Comparison of ENCODE assay signal across 8 mouse cellular contexts in genomic region chr5:123344628-123344962, GRCm38 (mm10). TPM values are rescaled to one million over a fixed set of nuclear protein-coding genes. Genes with fewer than 3 reads are reported as not detected.
DNase-seq lines count a peak whose midpoint lies in the region; ATAC-seq and TF ChIP-seq lines count a peak whose summit lies in the region.

No protein-coding gene starts in this region.

- no peak for TF ChIP-seq POLR2A in cerebellum, adult 2 months (IDR thresholded peaks at IDR 0.05; ENCODE audit: borderline replicate concordance, insufficient read depth, low read length)
- no peak; the same call in 1 of the 2 replicates for TF ChIP-seq POLR2A in thymus, adult 2 months (IDR thresholded peaks at IDR 0.05; ENCODE audit: control insufficient read depth, extremely low read depth, insufficient read depth, low read length, poor library complexity)

- peak overlapping the region; percentile 68 for H3K27ac ChIP-seq in cerebellum, adult 2 months (ENCODE audit: insufficient read depth, low read length)
- peak overlapping the region; percentile 70 for H3K27ac ChIP-seq in thymus, adult 2 months (ENCODE audit: control insufficient read depth, insufficient read depth, low read length)
- H3K27ac ChIP-seq in liver, embryonic 14.5 days, result peak overlapping the region; percentile 67

- no peak for TF ChIP-seq CTCF in cerebellum, adult 2 months (IDR thresholded peaks at IDR 0.05; ENCODE audit: borderline replicate concordance, insufficient read depth, low read depth, low read length)
- TF ChIP-seq CTCF in thymus, adult 2 months (IDR thresholded peaks at IDR 0.05; ENCODE audit: borderline replicate concordance, control insufficient read depth, extremely low read depth, insufficient read depth, low read length, poor library complexity), result no peak
- TF ChIP-seq CTCF in liver, embryonic 14.5 days (IDR thresholded peaks at IDR 0.05; ENCODE audit: low read depth), result no peak

- no peaks in the 10 kb centered on the region for H3K27me3 ChIP-seq in cerebellum, adult 2 months (ENCODE audit: control insufficient read depth, insufficient read depth, low read length)
- H3K27me3 ChIP-seq in thymus, adult 2 months (ENCODE audit: control insufficient read depth, insufficient read depth, low read length), result no peaks in the 10 kb centered on the region
- no peaks in the 10 kb centered on the region for H3K27me3 ChIP-seq in liver, embryonic 14.5 days (ENCODE audit: control insufficient read depth, insufficient read depth, low read length)

- peak overlapping the region; percentile 81 for H3K4me2 ChIP-seq in liver, embryonic 14.5 days (ENCODE audit: low read depth)

- H3K36me3 ChIP-seq in thymus, adult 2 months (ENCODE audit: control insufficient read depth, insufficient read depth, low read length), result no peaks in the 10 kb centered on the region
- no peaks in the 10 kb centered on the region for H3K36me3 ChIP-seq in liver, embryonic 14.5 days (replicated peaks; ENCODE audit: control insufficient read depth, insufficient read depth, low read depth)

- no peak for DNase-seq in cerebellum, adult 2 months
- no peak for DNase-seq in cerebellum, postnatal 25 days
- DNase-seq in thymus, adult 2 months, result no peak
- no peak for DNase-seq in thymus, postnatal 0 days (ENCODE audit: low spot score)
- DNase-seq in liver, embryonic 14.5 days (ENCODE audit: low read depth in 3 of 3, low spot score in 3 of 3), result no peak
- no peak for DNase-seq in embryo, embryonic 9.5 days (ENCODE audit: extremely low spot score)
- DNase-seq in left cerebral cortex, postnatal 14 days (ENCODE audit: low spot score in 2 of 2), result no peak
- DNase-seq in ovary, postnatal 36 days (ENCODE audit: low spot score), result no peak

- no peak for TF ChIP-seq EP300 in liver, embryonic 14.5 days (IDR thresholded peaks at IDR 0.05; ENCODE audit: low read depth)

- WGBS in cerebellum, adult 2 months, result 0% methylated on average over 34 of the region's 51 CpGs
- WGBS in thymus, adult 2 months, result under 1% methylated on average over 51 of the region's 51 CpGs
- WGBS in liver, embryonic 14.5 days (ENCODE audit: insufficient replicate concordance), result under 1% methylated on average over 51 of the region's 51 CpGs

- intact Hi-C loops in left cerebral cortex, postnatal 14 days (cut with DNase I), result loop anchor here (10.0 kb wide), 1 partner anchor 90 kb away; the partner anchor contains the start of gene Wdr66

- peak; percentile 41 for ATAC-seq in liver, embryonic 14.5 days (ENCODE audit: insufficient read depth)

- H3K9me3 ChIP-seq in liver, embryonic 14.5 days (ENCODE audit: control insufficient read depth, low read length), result no peaks in the 10 kb centered on the region

- peaks cover 8% of the 10 kb centered on the region for H3K4me1 ChIP-seq in cerebellum, adult 2 months (ENCODE audit: control insufficient read depth, insufficient read depth, low read length)
- H3K4me1 ChIP-seq in thymus, adult 2 months (replicated peaks; ENCODE audit: control insufficient read depth, insufficient read depth, low read length), result peaks cover 20% of the 10 kb centered on the region
- peaks cover 7 to 10% of the 10 kb centered on the region in 2 experiments; a peak in 2 of 4 replicates for H3K4me1 ChIP-seq in liver, embryonic 14.5 days (replicated peaks; ENCODE audit: control insufficient read depth in 2 of 2, insufficient read depth in 2 of 2, low read length in 1 of 2)

- H3K4me3 ChIP-seq in cerebellum, adult 2 months (replicated peaks; ENCODE audit: insufficient read depth, low read depth, low read length), result peak overlapping the region; percentile 62
- H3K4me3 ChIP-seq in thymus, adult 2 months (ENCODE audit: control insufficient read depth, insufficient read depth, low read length), result peak overlapping the region; percentile 75
- H3K4me3 ChIP-seq in liver, embryonic 14.5 days (ENCODE audit: insufficient read depth in 1 of 2, low read depth in 2 of 2, low read length in 2 of 2), result peak overlapping the region; percentile 84 to 88

- peak overlapping the region; percentile 82 for H3K9ac ChIP-seq in liver, embryonic 14.5 days (replicated peaks)

RNA-seq across cellular contexts. Expression of gene Bcl7a, which starts 1.0 kb away (rescaled TPM):
- 28.9 and 29.4 TPM in 2 replicates for polyA plus RNA-seq in cerebellum, adult 2 months (2012; rRNA removed)
- 29.4 and 34.4 TPM in 2 replicates for polyA plus RNA-seq in thymus, adult 2 months (2012; rRNA removed)
- polyA plus RNA-seq in thymus, postnatal 0 days (2015; fragmentation: Nextera tagmentation; extraction: Ambion mirVana), result 17.6 and 21.5 TPM in 2 replicates
- polyA plus RNA-seq in liver, embryonic 14.5 days (2012; rRNA removed), result 5.0 and 5.6 TPM in 2 replicates
- 4.6 and 4.9 TPM in 2 replicates for polyA plus RNA-seq in liver, embryonic 14.5 days (2014; fragmentation: Nextera tagmentation; extraction: Ambion mirVana)
- total RNA-seq in left cerebral cortex, postnatal 14 days (2021), result 10 to 100 TPM; 76.2 to 79.1 TPM

RNA-seq across cellular contexts. Expression of gene Mlxip, which starts 50.0 kb away (rescaled TPM):
- polyA plus RNA-seq in cerebellum, adult 2 months (2012; rRNA removed), result 21.7 and 24.2 TPM in 2 replicates
- 113 and 124 TPM in 2 replicates for polyA plus RNA-seq in thymus, adult 2 months (2012; rRNA removed)
- polyA plus RNA-seq in thymus, postnatal 0 days (2015; fragmentation: Nextera tagmentation; extraction: Ambion mirVana), result 7.3 and 8.2 TPM in 2 replicates
- 3.0 and 3.7 TPM in 2 replicates for polyA plus RNA-seq in liver, embryonic 14.5 days (2012; rRNA removed)
- 2.5 and 3.5 TPM in 2 replicates for polyA plus RNA-seq in liver, embryonic 14.5 days (2014; fragmentation: Nextera tagmentation; extraction: Ambion mirVana)
- 10 to 100 TPM; 19.2 to 22.6 TPM for total RNA-seq in left cerebral cortex, postnatal 14 days (2021)
